Mouse (Mus musculus): ENCODE data around the gene Ifi209. TPM values are rescaled to one million over a fixed set of nuclear protein-coding genes. Genes with fewer than 3 reads are reported as not detected.
"Not testable (repeated sequence)": the region's sequence is repeated elsewhere in the genome, so short reads cannot be mapped to it uniquely, and the experiment has no call there.

Ifi209 gene
- 0.27 and 0.34 TPM in 2 replicates for polyA plus RNA-seq (2012; rRNA removed)

DNA sequence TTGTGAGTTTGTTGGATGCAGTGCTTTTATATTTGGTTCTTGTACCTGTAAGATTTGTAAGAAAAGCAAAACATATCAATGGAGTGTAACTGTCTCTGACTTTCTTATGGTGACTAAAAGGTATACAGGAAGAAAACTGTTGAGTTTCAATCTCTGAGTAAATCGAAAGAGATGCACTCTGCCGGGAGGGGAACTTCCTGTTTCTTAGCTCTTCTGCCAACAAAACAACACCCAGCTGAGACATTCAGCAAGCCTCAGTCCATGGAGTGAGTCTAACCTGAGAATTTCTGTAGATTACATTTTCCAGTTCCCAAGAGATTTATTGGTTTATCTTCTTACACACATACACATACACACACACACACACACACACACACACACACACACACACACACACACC is at the start of gene Ifi209:
Ifi209 (plus strand) TSS at position 296 of the 400 bp plus-strand sequence.
- DNase-seq (ENCODE audit: low read depth) = not testable (repeated sequence)

DNA sequence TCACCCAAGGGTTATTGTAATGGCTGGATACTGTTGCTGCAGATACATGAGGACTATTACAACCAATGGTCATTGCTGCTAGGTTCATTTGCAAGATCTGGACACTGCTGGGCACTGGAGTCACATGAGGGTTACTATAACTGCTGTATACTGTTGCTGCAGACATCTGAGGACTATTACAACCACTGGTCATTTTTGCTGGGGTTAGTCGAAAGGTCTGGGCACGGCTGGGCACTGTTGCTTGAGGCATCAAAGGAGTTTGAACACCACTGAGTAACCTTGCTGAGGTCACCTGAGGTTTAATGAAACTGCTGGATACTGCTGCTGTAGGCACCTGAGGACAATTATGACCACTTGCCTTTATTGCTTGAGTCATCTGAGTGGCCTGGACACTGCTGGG is 41.0 kb upstream of the Ifi209 start:
- DNase-seq (ENCODE audit: low read depth) = not testable (repeated sequence)

DNA sequence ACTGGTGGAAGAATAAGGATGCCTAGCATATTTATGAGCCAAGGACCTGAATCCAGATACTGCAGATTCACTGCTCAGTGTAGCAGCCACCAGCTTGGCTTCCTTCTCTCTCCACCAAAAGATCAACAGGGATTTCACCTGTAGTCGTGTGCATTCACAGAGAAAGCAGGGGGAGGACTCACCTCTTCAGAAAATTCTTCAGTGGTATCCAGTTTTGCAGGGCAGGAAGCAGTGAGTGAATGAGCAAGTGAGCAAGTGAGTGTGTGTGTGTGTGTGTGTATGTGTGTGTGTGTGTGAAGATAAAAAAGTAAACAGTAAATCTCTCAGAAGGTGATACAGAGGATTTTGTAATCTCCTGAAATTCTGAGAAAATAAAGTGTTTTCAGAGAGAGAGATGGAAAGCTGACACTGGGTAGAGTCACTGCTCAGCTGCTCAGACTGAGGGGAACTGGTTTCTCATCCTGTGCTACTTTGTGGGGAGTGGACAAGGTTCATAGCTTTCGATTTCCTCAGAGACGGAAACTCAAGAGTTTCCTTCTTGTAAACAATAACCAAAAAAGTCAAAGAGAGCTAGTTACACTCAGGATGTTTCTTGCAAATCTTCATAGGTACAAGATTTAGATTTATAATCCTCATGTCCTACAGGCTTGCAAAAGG is 31.8 kb upstream of the Ifi209 start, which contains the start of gene Ifi213:
Ifi213 (minus strand) TSS at position 437 of the 657 bp plus-strand sequence.
- DNase-seq (ENCODE audit: low read depth) = not testable (repeated sequence)

DNA sequence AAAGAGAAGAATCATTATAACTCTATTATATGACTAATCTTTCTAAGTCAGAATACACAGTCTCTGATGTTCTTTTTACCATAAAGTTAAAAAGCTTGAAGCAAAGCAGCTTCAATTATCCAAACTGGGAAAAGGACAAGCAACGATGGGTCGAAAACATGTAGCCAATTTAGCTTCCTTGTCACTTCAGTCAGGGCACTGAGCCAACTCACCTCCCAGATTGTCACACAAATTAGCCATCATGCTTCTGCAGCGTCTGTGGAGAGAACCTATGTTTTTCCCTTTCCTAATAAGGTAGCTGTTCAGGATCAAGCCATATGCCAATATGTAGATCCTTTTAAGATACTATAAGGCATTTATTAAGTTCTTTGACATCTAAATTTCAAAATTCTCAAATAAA is 20.4 kb upstream of the Ifi209 start:
- not testable (repeated sequence) for DNase-seq (ENCODE audit: low read depth)

GRCm38 (mm10) chr1:173622216-173622615 is 8.5 kb upstream of the Ifi209 start:
- DNase-seq (ENCODE audit: low read depth) = not testable (repeated sequence)

- no peak for DNase-seq (ENCODE audit: low read depth)
Measured at GRCm38 (mm10) chr1:173624052-173624451, 6.7 kb upstream of the Ifi209 start.

GRCm38 (mm10) chr1:173626686-173627085 is 4.0 kb upstream of the Ifi209 start:
- no peak for DNase-seq (ENCODE audit: low read depth)

DNA sequence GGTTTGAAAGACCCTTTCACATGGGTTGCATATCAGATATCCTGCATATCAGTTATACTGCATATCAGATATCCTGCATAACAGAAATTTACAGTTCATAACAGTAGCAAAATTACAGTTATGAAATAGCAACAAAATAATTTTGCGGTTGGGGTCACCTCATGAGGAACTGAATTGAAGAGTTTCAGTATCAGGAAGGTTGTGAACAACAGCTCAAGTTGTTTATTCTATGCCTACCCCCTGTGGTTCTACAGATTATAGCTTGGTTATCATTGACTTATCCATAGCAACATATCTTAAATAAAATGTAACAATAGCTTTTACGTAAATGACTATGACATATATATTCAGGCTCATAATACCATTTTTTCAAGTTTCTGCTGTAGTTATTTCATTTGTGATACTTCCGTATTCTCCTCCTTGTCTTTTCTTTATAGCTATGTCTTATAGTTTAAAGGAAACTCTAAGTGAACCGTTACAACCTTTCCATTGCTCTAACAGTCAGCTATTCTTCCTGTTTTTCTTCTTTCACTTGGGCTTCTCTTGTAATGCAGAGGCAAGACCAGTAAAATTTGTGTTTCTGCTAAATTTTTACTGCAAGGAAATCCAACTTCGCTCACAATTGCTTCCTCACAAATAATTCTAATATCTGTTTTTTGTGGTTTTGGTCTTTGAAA is 3.4 kb downstream of the Ifi209 start:
- DNase-seq (ENCODE audit: low read depth) = no peak

GRCm38 (mm10) chr1:173645393-173645792 is 14.7 kb downstream of the Ifi209 start:
- DNase-seq (ENCODE audit: low read depth) = no peak

DNA sequence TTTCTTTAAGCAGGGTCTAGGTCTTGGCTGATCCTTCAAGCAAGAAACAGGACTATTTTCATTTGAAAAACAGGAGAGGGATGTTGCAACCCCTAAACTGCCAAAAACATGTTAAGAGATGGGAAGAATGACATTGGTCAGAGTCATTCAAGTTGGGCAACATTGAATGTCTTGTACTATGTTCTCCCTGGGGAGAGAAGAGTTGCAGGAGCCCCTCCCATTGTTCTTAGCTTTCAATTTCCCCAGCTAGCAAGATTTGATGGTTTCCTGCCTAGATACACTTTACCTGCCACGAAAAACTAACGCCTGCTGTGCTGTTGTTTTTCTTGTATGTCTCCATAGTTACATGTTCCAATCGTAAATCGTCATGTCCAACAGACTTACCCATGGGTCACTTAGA is 27.3 kb downstream of the Ifi209 start:
- no peak for DNase-seq (ENCODE audit: low read depth)

- DNase-seq (ENCODE audit: low read depth) = not testable (repeated sequence)
Measured at GRCm38 (mm10) chr1:173673458-173674097, 42.9 kb downstream of the Ifi209 start, which contains the start of gene Ifi208. TSS of gene Ifi208 (plus strand) at chr1:173673675.

DNA sequence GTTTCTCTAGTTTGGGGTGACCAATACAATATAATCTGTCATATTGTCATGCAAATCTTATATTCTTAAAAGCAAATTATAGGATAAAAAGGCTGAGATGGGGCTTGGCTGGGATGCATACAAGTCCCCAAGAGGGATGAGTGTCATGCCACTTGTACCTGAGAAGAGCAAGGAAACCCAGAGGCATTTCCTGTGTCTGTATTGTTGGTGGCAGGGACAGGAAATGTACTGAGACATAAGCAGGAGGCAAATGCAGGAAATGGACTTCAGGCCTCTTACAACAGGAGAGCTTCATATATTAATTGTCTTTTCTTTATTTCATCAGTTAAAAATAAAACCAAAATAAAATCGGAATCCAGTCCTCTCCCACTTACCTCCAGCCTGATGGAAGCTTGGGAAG is 47.9 kb downstream of the Ifi209 start:
- not testable (repeated sequence) for DNase-seq (ENCODE audit: low read depth)

- DNase-seq (ENCODE audit: low read depth) = no peak
Measured at GRCm38 (mm10) chr1:173694270-173694669, 63.6 kb downstream of the Ifi209 start.

Other genes starting within 250 kb of the Ifi209 start
- gene Ifi206, start 139.9 kb upstream of the Ifi209 start, polyA plus RNA-seq (2012; rRNA removed) = 0.38 and 0.66 TPM in 2 replicates
- gene Ifi214, start 95.0 kb upstream of the Ifi209 start, polyA plus RNA-seq (2012; rRNA removed) = not detected in 2 replicates
- gene Ifi213, start 31.6 kb upstream of the Ifi209 start, polyA plus RNA-seq (2012; rRNA removed) = 0.76 and 1.2 TPM in 2 replicates
- gene Ifi208, start 42.8 kb downstream of the Ifi209 start, polyA plus RNA-seq (2012; rRNA removed) = 0.48 and 1.1 TPM in 2 replicates
- gene Ifi207, start 110.8 kb downstream of the Ifi209 start, polyA plus RNA-seq (2012; rRNA removed) = 11.6 and 12.2 TPM in 2 replicates
- gene Ifi204, start 136.0 kb downstream of the Ifi209 start, polyA plus RNA-seq (2012; rRNA removed) = 1.9 and 2.1 TPM in 2 replicates